Mouse (Mus musculus) heart, embryonic 14.5 days (tissue): ENCODE measurements around the gene Myh13. TPM values are rescaled to one million over a fixed set of nuclear protein-coding genes. Genes with fewer than 3 reads are reported as not detected.

Experiments used
- ATAC-seq: fragments of 200-750 bp; cut with Nextera tagmentation; 2 replicates; pipeline ENCODE4 v1.8.0; 2017; ENCODE audit warnings: low read depth, moderate TSS enrichment; ENCODE audit not compliant: insufficient number of reproducible peaks, insufficient read depth, low FRiP score
- H3K27ac ChIP-seq, 2 experiments: fragments of 200-500 bp in 1 of 2; fragments of 300-500 bp in 1 of 2; sonication (generic) in 1 of 2; replicated peaks in 1 of 2; 2 replicates each; pipeline ENCODE4 v1.5.1; 2012 to 2014; ENCODE audit warnings: low read depth in 2 of 2, low read length in 2 of 2, control low read depth in 1 of 2, mild to moderate bottlenecking in 1 of 2, mixed read lengths in 1 of 2; ENCODE audit not compliant: control insufficient read depth in 1 of 2, insufficient read depth in 1 of 2
- H3K27me3 ChIP-seq: fragments of 300-500 bp; sonication (generic); 2 replicates; pipeline ENCODE4 v1.6.1; 2014; ENCODE audit warnings: mild to moderate bottlenecking, low read length, control low read depth; ENCODE audit not compliant: control insufficient read depth, insufficient read depth
- H3K36me3 ChIP-seq: fragments of 300-500 bp; sonication (generic); 2 replicates; pipeline ENCODE4 v1.6.1; 2014; ENCODE audit warnings: mild to moderate bottlenecking, control low read depth, low read length, mixed read lengths; ENCODE audit not compliant: control insufficient read depth, insufficient read depth
- H3K4me1 ChIP-seq, 2 experiments: fragments of 200-500 bp in 1 of 2; fragments of 300-500 bp in 1 of 2; sonication (generic) in 1 of 2; 2 replicates each; pipeline ENCODE4 v1.6.1; 2012 to 2014; ENCODE audit warnings: low read length in 2 of 2, control low read depth in 1 of 2, mixed read lengths in 1 of 2; ENCODE audit not compliant: control insufficient read depth in 2 of 2, insufficient read depth in 2 of 2
- H3K4me2 ChIP-seq: fragments of 300-500 bp; sonication (generic); 2 replicates; pipeline ENCODE4 v1.6.1; 2014; ENCODE audit warnings: mild to moderate bottlenecking, low read length
- H3K4me3 ChIP-seq, 2 experiments: fragments of 200-500 bp in 1 of 2; fragments of 300-500 bp in 1 of 2; sonication (generic) in 1 of 2; 2 replicates each; pipeline ENCODE4 v1.5.1; 2012 to 2014; ENCODE audit warnings: low read length in 2 of 2, mild to moderate bottlenecking in 2 of 2, control low read depth in 1 of 2, low read depth in 1 of 2, moderate library complexity in 1 of 2; ENCODE audit not compliant: control insufficient read depth in 1 of 2, insufficient read depth in 1 of 2
- H3K9ac ChIP-seq: fragments of 300-500 bp; sonication (generic); 2 replicates; pipeline ENCODE4 v1.6.1; 2014; ENCODE audit warnings: mild to moderate bottlenecking, low read length
- H3K9me3 ChIP-seq: fragments of 300-500 bp; sonication (generic); 2 replicates; pipeline ENCODE4 v1.6.1; 2016; ENCODE audit warnings: low read length, control low read depth; ENCODE audit not compliant: control insufficient read depth
- WGBS: fragments of 180-500 bp; shearing (Covaris S2); extraction: QIAGEN DNeasy Blood & Tissue Kit; methylation state at CpG from one replicate; pipeline ENCODE4 v1.1.7; 2014; 5-methylcytosine and 5-hydroxymethylcytosine counted together
- polyA plus RNA-seq: library from polyadenylated mRNA; unstranded; fragments of >200 nt; fragmentation: Nextera tagmentation; extraction: Ambion mirVana; gene quantifications from 2 replicates; pipeline ENCODE4 v1.2.1, GENCODE M21; 2014

The Myh13 gene
- polyA plus RNA-seq, 1 experiment from 2014 or later: not detected

- Histone ChIP-seq H3K27me3 (no peaks in the 10 kb centered on the region), H3K36me3 (no peaks in the 10 kb centered on the region), H3K9ac (no peak overlapping the region), H3K4me1 (peaks cover 5 to 9% of the 10 kb centered on the region in 2 experiments; a peak in 3 of 4 replicates), H3K4me2 (no peak overlapping the region), H3K9me3 (no peaks in the 10 kb centered on the region), H3K4me3 (no peak overlapping the region), H3K27ac (no peak overlapping the region)
- no peak for ATAC-seq
- 70% methylated on average over 3 of the region's 3 CpGs for WGBS
These were observed 69.4 kb downstream of the Myh13 start for GRCm38 (mm10) chr11:67390679-67391384.

- H3K9me3 ChIP-seq: no peaks in the 10 kb centered on the region
- 81% methylated on average over 3 of the region's 3 CpGs for WGBS
- no peak overlapping the region for H3K27ac ChIP-seq
These were observed 70.9 kb downstream of the Myh13 start for GRCm38 (mm10) chr11:67392369-67392768.

GRCm38 (mm10) chr11:67400956-67401355 is 79.5 kb downstream of the Myh13 start:
- H3K27me3 ChIP-seq: no peaks in the 10 kb centered on the region
- no peak overlapping the region for H3K4me2 ChIP-seq
- H3K36me3 ChIP-seq: no peaks in the 10 kb centered on the region
- no peak overlapping the region for H3K9ac ChIP-seq
- no peaks in the 10 kb centered on the region for H3K4me1 ChIP-seq
- no peak overlapping the region for H3K27ac ChIP-seq
- no peak for ATAC-seq
- no peak overlapping the region for H3K4me3 ChIP-seq
- no peaks in the 10 kb centered on the region for H3K9me3 ChIP-seq
- 84% methylated on average over 5 of the region's 5 CpGs for WGBS

More at GRCm38 (mm10) chr11:67392369-67392768, 70.9 kb downstream of the Myh13 start:
- Histone ChIP-seq H3K9ac (no peak overlapping the region), H3K4me1 (0 out of 4 replicates have a peak, but pooled peaks cover 0 to under 1% of the 10 kb centered on the region in 2 experiments), H3K36me3 (no peaks in the 10 kb centered on the region), H3K27me3 (no peaks in the 10 kb centered on the region), H3K4me2 (no peak overlapping the region), H3K4me3 (no peak overlapping the region)
- ATAC-seq: no peak

GRCm38 (mm10) chr11:67414346-67414940 is 93.0 kb downstream of the Myh13 start:
- no peak for ATAC-seq
- H3K27me3 ChIP-seq: no peaks in the 10 kb centered on the region
- WGBS: 66% methylated on average over 6 of the region's 6 CpGs
- no peak overlapping the region for H3K4me2 ChIP-seq
- no peaks in the 10 kb centered on the region for H3K36me3 ChIP-seq
- H3K9me3 ChIP-seq: no peaks in the 10 kb centered on the region
- no peak overlapping the region for H3K4me3 ChIP-seq
- H3K4me1 ChIP-seq: no peaks in the 10 kb centered on the region; a peak in 2 of 4 replicates
- H3K27ac ChIP-seq: no peak overlapping the region
- H3K9ac ChIP-seq: no peak overlapping the region

Other genes with a start within 250 kb of the Myh13 start
- 0.57 TPM in 1 of 2 replicates, not detected in the other for gene Myh3, start 243.4 kb upstream of the Myh13 start, polyA plus RNA-seq
- not detected in 2 replicates for gene Myh2, start 150.6 kb upstream of the Myh13 start, polyA plus RNA-seq
- gene Myh1, start 121.6 kb upstream of the Myh13 start, polyA plus RNA-seq: 0.28 and 0.30 TPM in 2 replicates
- not detected in 2 replicates for gene Myh4, start 83.6 kb upstream of the Myh13 start, polyA plus RNA-seq
- 1.0 and 1.1 TPM in 2 replicates for gene Myh8, start 44.5 kb upstream of the Myh13 start, polyA plus RNA-seq
- gene Gas7, start 133.8 kb downstream of the Myh13 start, polyA plus RNA-seq: 7.5 TPM in 2 replicates